Mouse (Mus musculus): Measurements from ENCODE around the gene Zfp120.
"Not testable (repeated sequence)": the region's sequence is repeated elsewhere in the genome, so short reads cannot be mapped to it uniquely, and the experiment has no call there.

DNA sequence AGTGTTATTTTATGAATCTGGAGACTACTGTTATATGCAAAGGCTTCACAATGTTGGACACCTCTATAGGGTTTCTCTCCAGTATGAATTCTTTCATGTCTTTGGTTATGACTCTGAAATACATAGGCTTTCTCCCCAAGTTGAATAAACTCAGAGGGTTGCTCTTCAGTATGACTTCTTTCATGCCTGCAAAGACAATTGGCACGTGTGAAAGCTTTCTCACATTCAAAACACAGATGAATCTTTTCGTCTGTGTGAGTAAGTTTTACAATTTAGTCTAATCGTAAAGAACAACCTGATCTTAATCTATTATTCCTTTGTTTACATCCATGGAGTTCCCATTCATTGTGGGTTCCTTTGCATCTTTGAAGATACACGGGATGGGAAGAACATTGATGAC is 43.1 kb upstream of the Zfp120 start, which contains the start of gene Gm10770:
- not testable (repeated sequence) for TF ChIP-seq CTCF (IDR thresholded peaks at IDR 0.05; ENCODE audit: low read depth, low read length); POLR2A (IDR thresholded peaks at IDR 0.05; ENCODE audit: insufficient read depth, low read length)

Measured in ES-Bruce4 (cell line).